Mouse (Mus musculus): ENCODE results near the gene Dtx1.

Dtx1 gene

DNA sequence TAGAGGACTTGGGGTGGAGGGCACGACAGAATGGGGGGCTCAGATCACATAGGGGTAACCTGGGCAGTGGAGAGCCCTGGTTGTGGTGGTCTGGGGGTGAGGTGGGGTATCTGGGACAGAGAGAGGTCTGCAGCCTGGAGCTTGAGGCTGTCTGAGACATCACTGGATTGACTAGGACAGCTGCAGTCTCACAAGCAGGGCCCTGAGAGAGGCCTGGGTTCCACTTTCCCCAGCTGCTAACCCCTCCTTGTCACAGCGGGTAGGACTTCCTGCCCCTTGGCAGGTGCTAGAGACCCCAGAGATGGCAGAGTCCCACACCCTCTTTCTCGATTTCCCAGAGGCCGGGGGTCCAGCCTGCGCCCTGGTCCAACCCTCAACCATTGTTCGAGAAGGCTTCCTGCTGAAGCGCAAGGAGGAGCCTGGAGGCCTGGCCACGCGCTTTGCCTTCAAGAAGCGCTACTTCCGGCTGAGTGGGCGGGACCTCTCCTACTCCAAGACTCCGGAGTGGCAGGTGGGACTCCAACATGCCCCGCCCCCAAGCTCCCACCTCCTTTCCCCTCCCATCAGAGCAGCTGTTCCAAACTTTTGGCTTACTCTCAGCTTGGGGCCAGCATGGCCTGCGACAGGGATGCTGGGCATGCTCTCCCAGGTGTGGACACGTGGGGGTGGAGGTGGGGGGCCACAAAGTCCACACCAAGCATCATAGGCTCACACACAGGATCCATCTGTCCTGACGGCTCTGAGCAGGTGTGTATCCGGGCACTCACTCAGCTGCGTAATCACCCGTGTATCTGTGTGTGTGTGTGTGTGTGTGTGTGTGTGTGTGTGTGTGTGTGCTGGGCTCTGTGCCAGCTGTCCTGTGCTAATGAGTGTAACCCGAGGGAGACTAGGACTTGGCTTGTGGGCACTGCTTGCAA, 37.2 kb downstream of the Dtx1 start:
- DNase-seq, result peak in 1 of 2 experiments; percentile 43

DNA sequence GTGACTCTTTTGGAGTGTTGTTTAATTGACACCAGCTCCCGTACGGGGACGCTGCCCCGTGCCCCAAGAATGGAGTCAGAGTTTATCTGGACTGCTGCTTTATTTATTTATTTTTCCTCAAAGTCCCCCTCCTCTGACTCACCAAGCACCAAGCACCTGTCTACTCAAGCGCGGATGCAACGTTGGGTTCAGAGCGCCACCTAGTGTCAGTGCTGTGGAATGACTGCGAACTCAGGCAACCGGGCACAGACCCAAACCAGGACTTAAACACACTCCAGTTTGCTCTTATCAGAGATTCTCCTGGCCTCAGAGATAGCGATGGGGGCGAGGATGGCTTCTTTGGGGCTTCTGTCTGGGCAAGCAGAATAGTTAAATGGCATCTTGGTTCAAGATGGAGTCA, 38.1 kb downstream of the Dtx1 start:
- DNase-seq, result peak; percentile 42 to 67

DNA sequence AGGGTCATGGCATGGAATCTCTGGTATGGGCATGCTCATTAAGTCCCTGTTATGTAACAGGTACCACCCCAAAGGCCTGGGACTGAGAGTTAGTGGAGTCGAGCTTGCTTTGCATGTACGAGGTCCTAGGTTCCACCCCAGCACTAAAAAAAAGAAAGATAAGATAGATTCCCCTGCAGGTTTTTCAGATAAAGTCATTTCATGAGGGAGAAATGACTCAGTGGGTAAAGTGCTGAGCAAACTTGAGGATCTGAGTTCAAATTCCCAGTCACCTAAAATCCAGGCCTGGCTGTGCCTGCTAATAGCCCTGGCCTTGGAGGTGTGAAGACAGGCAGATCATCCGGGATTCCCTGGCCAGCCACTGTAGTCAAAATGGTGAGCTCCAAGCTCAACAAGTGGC, 39.9 kb downstream of the Dtx1 start:
- no peak for DNase-seq

DNA sequence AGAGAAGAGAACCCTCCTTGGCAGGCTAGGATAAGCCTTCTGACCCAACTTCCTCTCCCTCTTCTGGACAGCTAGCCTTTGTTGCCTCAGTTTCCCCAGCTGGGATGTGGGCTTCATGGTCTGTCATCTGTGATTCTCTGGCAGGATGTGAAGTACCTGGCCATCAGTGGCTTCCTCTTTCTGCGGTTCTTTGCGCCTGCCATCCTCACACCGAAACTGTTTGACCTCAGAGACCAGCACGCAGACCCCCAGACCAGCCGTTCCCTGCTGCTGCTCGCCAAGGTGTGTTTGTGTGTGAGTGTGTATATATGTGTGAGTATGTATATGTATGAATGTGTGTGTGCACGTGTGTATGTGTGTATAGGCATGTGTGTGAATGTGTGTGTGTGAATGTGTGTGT, 41.6 kb downstream of the Dtx1 start:
- DNase-seq, result no peak

DNA sequence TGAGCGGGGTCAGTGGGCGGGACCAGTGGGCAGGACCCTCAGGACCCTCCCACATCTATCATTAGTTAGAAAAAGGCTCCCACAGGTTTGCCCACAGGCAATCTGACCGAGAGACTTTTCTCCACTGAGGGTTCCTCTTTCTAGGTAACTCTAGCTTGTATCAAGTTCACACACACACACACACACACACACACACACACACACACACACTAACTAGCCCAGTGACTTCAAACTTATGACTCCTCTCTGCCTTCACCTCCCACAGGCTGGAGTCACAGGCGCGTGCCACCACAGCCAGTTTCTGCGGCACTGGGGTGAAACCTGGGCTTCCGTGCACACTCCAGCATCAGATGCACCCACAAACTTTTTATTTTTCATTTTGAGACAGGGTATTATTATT, 43.0 kb downstream of the Dtx1 start:
- no peak for DNase-seq

DNA sequence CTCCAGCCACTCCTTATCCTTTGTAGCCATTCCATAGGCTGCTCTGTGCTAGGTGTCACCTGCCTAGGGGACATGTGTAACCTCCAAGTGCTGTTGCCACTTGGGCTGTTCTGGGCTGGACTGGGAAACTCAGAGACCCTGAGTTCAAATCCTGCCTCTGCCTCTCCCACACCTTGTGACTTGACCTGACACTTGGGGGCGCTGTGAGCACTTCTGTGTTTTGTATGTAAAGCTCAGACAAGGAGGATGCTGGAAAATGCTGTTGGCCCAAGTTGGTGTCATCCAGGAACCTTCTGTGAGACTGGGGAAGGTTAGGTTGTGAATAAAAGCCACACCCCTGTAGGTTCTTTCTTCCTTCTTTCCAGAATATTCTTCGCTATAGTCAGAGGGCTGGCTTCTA, 46.8 kb downstream of the Dtx1 start:
- DNase-seq, result no peak

DNA sequence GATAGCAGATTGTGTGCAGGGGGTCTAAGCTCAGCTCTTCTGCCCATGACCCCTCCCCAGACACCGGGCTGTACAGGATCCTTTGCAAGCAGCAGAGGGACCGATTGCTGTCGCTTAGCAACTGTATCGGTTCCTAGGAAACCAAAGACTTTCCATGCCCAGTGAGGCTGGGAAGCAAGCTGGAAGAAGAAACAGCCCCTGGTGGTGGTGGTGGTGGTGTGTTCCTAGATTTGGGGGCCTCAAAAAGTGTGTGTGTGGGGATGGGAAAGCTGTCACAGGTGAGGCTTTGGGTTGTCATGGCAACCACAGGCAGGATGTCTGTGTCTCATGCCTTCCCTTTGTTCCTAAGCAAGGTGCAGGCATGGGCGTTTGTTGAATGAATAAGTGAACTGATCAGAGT, 50.9 kb downstream of the Dtx1 start:
- no peak for DNase-seq

DNA sequence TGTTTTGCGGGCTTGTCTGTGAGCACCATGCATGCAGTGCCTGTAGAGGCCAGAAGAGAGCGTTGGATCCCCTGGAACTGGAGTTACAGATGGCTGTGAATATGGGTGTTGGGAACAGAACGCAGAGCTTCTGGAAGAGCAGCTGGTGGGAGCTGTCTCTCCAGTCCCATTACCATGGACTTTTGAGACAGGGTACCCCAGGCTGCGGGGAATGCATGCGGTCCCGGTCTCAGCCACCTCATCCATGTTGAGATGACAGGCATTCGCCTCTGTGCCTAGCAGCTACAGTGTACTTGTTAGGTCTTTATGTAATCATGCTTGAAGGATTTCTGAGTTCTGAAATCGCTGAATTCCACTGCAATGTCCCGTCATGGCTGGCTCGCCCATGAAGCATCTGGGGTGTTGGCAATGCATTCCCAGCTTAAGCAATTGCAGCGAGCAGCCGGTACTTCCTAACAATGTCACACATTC, 55.4 kb downstream of the Dtx1 start:
- DNase-seq, result peak; percentile 42 to 83

DNA sequence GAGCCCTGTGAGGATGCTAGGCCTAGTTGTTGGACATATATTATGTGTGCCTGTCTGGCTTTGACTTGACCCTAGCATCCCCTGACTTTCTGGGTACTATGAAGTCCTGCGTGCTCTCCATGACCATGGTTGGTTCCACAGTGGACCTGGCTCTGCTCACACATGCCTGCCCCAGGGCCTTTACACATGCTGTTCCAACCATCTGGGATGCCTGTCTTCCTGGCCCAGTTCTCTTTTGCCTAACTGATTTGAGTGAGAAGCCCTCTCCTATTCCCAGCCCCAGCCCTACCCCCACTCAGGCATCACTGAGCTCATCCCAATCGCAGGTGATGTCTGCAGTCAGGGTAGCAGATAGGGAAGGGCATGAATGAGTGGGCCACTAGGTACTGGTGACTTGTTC, 57.9 kb downstream of the Dtx1 start:
- no peak for DNase-seq

DNA sequence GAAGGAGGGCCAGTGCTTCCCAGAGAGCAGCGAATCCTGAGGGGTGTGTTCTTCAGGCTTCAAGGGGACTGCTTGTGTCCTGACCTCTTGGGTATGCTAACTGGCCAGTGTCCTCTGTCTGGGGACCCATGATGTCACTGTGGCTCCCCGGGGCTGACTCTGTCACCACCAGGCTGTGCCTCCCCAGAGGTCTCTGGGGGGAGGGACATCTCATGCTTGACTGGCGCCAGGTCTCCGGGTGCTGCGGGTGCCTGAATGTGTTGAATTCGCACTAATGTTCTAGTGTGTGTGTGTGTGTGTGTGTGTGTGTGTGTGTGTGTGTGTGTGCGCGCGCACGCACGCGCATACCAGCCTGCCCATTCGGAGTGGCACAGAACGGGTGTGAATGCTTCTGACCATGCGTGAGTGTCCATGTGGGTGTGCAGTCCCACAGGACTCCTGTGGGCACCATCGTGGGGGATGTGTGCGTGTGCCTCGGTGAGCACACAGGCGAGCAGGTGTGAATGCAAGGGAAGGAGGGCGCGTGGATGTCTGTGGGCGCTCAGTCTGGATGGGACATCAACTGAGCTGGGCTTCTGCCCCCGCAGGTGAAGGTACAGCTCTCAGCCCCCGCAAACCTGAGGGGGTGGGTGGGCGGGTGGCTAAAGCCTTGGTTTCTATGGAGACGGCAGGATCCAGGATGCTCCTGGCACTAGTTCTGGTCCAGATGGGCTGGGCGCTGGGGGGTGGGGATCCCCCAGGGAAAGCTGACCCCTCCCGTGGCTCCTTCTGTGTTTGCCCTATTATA, 58.6 kb downstream of the Dtx1 start:
- no peak for DNase-seq

DNA sequence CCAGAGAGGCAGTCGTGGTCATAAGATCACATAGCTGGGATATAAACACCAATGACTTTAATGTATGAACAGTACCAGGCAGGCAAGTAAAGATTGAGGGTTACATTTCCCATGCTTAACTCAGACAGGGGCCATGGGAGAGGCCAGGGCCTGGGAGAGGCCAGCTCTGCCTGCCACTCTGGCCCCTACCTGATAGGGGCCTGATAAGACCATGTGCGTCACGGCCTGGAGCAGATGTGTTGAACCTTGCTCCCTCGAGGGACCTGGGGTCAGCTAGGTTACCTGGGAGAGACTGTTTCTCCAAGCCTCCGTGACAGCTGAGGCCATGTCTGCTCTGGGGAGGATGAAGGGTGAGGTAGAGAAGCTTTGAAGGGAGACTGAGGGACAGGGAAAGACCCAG, 60.5 kb downstream of the Dtx1 start:
- no peak for DNase-seq

DNA sequence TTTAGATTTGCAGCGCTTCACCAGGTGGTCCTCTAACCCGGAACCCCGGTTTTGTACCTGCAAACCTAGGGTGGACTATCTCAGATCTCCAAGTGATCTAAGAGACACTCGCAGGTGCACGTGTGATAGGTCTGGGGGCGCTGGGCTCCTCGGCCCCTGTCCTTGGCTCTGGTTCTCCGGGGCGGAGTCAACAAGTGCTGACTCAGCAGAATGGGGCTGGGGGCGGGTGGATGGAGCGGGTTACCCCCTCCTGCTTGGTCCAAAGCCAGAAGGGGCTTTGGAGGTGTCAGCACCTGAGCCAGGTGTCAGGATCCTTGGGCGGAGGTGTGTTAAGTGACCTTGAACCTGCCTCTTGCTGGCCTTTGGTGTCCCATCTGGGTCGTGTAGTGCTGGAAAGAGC, 61.8 kb downstream of the Dtx1 start:
- DNase-seq, result no peak

DNA sequence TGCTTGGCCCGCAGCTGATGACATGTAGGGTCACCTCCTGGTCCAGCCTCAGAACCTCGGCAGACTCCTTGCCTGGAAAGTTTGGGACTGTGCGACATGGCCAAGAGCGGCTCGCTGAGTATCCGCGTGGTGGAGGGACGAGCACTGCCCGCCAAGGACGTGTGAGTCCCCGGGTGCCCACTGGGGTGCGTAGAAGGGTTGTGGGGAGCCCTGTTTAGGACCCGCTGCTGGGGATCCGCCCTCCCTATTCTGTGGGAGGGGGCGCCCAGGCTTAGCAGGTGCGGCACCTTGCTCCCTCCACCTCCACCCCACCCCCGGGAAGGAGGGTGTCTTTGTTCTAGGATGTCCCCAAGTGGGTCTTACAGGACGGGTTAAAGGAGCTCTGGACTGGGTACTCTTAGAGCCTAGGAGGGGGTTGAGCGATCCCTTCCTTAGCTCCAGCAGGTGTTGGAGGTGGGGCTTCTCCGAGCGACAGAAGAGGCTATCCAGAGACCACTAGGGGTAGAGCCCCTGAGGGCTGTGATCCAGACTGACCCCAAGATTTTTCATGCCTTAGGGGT, 62.3 kb downstream of the Dtx1 start:
- DNase-seq, result no peak

DNA sequence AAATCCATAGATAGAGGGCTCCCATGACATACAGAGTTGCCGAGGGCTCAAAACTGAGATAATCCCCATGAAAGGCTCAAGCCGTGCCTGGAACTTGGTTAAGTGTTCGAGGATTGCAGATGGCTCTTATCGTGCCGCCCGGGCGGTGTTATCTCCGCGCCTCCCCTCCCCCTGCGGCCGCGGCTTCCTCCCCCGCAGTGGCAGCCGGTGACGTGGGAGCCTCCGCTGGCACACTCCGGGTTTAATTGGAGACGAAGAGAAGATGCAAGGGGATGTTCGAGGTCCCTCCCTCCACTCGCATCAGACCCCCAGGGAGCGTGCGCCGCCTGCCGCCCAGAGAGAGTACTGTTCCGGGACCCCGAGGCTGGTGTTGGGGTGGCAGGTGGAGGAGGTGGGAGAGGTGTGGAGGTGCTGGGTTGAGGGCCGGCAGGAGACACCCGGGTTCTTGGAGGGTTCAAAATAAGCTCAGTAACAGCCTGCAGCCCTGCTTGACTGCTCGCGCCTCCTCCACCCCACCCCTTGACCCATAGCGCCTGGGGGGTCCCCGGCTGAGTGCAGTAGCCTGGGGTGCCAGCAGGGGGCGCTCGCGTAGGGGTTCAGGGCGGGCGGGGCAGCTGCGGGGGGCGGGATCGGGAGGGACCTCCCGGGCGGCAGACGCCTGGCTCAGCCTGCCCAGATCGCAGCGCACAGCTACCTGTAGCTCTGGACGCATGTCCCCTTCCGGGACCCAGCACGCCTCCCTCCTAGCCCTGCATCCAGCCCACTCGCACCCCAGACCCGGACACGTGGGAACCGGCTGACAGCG, 63.0 kb downstream of the Dtx1 start, which contains the start of gene Rasal1:
Rasal1 (plus strand) TSS at position 244 of the 805 bp plus-strand sequence.
- DNase-seq, result peak; percentile 51 to 55

DNA sequence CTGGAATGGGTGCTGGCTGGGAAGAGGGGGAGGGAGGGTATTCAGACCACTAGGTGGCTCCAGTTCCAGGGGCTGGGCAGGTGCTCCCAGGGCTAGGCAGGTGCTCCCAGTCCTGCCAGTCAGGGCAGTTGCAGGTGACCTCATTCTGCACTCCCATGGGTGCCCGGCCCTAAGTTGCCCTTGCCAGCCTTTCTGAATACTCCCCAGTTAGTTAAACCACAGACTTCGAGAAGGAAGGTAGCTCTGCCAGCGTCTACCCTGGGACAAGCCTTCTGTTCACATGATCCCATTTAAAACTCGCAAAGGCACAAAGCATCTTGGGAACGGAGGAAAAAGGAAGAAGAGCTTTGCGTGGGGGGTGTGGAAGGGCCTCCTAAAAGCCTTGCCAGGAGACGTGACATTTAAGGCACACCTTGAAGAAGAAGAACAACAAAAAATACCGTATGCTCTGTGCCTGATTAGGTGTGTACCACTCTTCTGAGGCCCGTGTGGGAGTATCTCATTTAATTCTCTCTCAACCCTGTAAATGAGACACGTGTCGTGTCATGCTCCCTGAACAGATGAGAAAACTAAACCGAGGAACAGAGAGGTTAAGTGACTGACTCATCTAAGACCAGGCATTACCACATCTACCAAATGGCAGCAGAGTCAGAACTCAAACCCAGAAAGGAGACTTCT, 63.8 kb downstream of the Dtx1 start:
- no peak for DNase-seq

DNA sequence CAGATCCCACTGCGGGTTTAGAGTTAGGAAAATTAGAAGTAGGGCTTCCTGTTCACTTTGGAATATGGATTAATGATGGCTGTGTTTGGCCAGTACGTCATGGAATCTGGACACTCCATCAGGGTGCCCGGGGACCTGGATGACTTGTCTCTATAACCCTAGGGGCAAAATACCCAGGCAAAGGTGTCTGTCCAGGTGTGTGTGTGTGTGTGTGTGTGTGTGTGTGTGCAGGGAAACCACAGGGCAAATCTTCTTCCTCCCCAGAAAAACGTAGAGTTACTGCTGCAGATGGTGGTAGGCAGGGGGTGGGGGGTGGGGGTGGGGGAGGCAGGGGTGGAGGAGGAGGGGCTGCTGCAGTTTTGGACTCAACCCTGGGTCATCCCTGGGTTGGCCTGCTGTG, 64.4 kb downstream of the Dtx1 start:
- DNase-seq, result no peak

DNA sequence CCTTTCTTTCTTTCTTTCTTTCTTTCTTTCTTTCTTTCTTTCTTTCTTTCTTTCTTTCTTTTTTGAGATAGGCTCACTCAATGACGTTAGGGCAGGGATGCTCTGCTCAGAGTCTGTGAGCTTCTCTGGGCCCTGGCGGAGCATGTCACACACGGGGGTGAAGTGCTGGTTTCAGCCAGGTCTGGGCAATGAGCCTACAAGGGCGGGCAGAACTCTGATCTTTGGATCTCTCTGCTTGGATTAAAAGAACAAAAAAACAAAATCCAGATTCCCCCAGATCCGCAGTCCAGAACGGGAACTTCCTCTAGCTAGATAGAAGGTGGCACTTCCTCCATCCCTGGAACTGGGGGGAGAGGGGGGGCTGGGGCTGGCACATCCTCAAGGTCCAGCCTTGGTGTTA, 65.9 kb downstream of the Dtx1 start:
- DNase-seq, result no peak

DNA sequence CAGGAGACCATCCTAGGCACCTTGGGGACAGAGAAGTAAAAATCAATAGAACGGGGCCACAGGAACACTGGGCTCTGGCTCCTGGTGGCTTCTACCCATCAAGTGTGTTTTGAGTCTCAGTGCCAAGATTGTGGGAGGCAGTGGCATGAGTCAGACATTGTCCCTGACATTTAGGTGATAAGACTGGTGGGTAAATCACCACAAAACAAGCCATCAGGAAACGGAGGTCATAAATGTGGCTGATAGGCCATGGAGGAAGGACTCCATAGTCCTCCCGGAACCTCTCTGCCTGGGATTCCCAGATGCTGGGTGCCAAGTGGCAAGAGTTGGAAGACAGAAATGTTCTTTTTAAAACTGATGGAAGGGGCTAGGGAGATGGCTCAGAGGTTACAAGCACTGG, 67.5 kb downstream of the Dtx1 start:
- no peak for DNase-seq

DNA sequence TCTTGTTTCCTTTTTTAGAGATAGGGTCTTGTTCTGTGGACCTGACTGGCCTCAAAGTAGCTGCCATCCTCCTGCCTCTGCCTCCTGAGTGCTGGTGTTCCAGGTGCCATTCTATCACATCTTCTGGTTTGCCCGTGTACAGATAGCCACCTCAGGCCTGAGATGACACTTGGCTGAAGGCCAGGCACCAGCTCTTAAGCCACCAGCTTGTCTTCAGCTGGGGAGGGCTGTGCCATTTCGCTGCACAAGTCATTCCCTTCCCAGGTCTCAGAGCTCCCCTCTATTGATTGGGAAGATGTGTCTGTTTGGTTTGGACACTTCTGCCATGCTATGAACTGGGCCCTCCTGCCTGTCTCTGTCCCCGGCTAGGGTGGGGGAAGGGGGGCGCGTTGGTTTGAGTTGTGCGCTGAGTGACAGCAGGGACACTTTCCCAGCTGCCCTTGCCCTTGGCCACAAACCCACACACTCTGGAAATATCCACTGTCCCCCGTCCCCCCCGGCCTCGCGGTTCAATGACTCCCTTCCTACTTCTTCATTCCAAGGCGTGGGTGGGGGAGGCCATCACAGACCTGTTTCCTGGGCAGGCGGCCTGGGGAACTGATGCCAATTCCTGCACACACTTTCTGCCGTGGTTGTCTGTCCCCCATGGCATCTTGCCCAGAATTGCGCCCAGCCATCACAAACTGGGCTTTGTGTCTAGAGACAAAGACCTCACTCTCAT, 68.2 kb downstream of the Dtx1 start:
- no peak for DNase-seq

DNA sequence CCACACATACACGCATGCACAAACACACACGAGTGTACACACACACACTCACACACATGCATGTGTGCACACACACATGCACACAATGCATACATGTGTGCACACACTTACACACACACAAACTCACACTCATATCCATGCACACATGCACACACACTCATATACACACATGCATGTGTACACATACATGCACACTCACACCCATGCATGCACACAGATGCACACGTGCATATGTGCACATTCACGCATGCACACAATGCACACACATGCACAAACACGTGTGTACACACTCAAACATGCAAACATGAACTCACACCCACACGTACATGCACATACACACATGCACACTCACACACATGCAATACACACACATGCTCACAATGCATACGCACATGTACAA, 71.6 kb downstream of the Dtx1 start:
- no peak for DNase-seq

DNA sequence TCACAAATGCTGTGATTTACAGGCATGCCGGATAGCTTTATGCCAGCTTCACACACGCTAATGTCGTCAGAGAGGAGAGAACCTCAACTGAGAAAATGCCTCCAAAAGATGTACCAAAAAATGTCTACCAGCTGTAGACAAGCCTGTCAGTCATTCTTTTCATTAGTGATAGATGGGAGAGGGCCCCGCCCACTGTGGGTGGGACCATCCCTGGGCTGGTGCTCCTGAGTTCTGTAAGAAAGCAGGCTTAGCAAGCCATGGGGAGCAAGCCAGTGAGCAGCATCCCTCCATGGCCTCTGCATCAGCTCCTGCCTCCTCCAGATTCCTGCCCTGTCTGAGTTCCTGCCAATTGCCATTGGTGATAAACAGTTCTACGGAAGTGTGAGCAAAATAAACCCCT, 76.1 kb downstream of the Dtx1 start:
- DNase-seq, result no peak

DNA sequence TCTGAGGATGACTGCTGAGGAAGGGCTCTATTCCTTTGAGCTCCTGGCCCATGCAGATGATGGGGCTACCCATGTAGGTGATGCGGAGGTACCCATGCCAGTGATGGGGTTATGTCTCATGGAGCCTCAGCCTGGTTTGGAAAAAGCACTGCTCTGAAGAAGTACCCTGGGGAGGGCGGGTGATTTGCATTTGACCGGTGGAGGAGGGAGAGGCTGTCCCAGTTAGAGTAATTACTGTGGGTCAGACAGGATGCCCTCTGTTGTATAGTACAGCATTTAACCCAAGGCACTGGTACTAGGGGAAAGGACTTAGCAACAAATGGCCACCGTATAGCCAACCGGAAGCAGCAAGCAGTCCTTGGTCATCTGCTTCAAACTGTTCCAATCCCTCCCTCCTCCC, 76.9 kb downstream of the Dtx1 start:
- DNase-seq, result no peak
